Mouse (Mus musculus) embryonic fibroblast, embryonic 13.5 days (primary cell): ENCODE results near the gene 1500009L16Rik. TPM values are rescaled to one million over a fixed set of nuclear protein-coding genes. Genes with fewer than 3 reads are reported as not detected.

Experiments used
- H3K27ac ChIP-seq: 2 replicates; pipeline ENCODE4 v1.5.1; 2012; ENCODE audit warnings: low read length, control low read depth, inconsistent platforms; ENCODE audit not compliant: insufficient read depth
- H3K4me1 ChIP-seq: 2 replicates; pipeline ENCODE4 v1.6.1; 2011; ENCODE audit warnings: low read length; ENCODE audit not compliant: control insufficient read depth, insufficient read depth
- H3K4me3 ChIP-seq: 2 replicates; pipeline ENCODE4 v1.5.1; 2011; ENCODE audit warnings: mild to moderate bottlenecking, control low read depth, low read length; ENCODE audit not compliant: insufficient read depth
- CTCF ChIP-seq: IDR thresholded peaks from 2 replicates; pipeline ENCODE4 v1.5.1; 2011; ENCODE audit warnings: mild to moderate bottlenecking, control low read depth, low read length, moderate library complexity, borderline replicate concordance; ENCODE audit not compliant: insufficient read depth
- POLR2A ChIP-seq: IDR thresholded peaks from 2 replicates; pipeline ENCODE4 v1.6.1; 2011; ENCODE audit warnings: low read depth, mild to moderate bottlenecking, control low read depth, low read length, moderate library complexity
- polyA plus RNA-seq: library from polyadenylated mRNA; stranded (reverse); fragments of >200 nt; gene quantifications from 2 replicates; pipeline ENCODE4 v1.2.4, GENCODE M21; 2011; ENCODE audit warnings: low read depth; ENCODE audit not compliant: missing spikeins, insufficient read length

Gene 1500009L16Rik
- polyA plus RNA-seq, 1 experiment: 12.9 TPM

DNA sequence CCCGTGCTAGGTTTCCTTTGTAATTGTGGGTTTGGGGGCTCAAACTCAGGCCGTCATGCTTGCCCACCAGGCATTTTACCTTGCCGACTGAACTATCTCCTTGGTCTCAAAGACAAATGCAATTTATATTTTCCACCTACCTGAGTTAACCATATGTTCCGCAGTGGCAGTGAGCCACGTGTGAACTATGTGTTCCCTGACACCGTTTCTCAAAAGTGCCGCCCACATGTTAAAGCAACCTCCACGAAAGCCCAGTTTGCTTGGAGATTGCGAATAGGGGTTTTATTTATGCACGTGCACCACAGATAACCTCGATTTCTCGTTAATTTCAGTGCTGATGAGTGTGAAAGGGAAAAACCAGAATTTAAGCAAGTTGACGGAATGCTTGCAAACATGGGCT, 36.1 kb downstream of the 1500009L16Rik start:
- Histone ChIP-seq H3K27ac (no peak overlapping the region), H3K4me3 (no peak overlapping the region), H3K4me1 (peaks cover 5% of the 10 kb centered on the region; the same call in 1 of the 2 replicates)
- no peak for TF ChIP-seq POLR2A
- TF ChIP-seq CTCF: no peak

DNA sequence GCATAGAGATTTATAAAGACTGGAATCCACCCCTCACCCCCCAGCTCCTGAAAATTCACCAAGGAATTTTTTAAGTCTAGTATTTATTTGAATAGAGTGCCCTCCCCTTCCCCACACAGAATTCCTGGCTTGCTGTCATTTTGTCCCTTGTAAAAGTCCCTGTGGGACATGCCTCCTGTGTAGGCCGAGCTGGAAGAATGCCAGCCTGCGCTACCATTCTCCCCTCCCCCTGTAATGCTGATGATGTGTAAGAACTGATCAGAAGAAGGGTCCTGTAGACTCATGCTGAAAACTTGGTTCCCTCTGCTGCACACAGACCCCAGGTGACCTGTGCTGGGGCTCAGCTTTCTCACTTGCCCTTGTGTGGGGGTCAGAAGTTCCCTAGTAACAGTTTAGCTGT, 37.9 kb downstream of the 1500009L16Rik start:
- no peak overlapping the region for H3K4me3 ChIP-seq

DNA sequence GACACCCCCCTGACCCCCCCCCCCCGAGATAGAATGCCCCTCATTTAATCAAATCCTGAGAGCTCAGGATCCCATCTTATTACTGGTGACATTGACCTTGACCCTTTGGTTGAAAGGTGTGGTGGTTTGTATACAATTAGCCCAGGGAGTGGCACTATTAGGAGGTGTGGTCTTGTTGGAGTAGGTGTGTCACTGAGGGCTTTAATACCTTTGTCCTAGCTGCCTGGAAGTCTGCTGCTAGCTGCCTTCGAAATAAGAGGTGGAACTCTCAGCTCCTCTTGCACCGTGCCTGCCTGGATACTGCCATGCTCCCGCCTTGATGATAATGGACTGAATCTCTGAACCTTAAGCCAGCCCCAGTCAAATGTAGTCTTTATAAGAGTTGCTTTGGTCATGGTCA, 41.2 kb downstream of the 1500009L16Rik start:
- Histone ChIP-seq H3K4me1 (peaks cover 5% of the 10 kb centered on the region; the same call in 1 of the 2 replicates), H3K4me3 (no peak overlapping the region), H3K27ac (no peak overlapping the region)
- TF ChIP-seq POLR2A: no peak
- no peak for TF ChIP-seq CTCF

More for the DNA sequence above, 37.9 kb downstream of the 1500009L16Rik start:
- H3K4me1 ChIP-seq: peaks cover 5% of the 10 kb centered on the region; the same call in 1 of the 2 replicates
- TF ChIP-seq CTCF (no peak), POLR2A (no peak)
- no peak overlapping the region for H3K27ac ChIP-seq

DNA sequence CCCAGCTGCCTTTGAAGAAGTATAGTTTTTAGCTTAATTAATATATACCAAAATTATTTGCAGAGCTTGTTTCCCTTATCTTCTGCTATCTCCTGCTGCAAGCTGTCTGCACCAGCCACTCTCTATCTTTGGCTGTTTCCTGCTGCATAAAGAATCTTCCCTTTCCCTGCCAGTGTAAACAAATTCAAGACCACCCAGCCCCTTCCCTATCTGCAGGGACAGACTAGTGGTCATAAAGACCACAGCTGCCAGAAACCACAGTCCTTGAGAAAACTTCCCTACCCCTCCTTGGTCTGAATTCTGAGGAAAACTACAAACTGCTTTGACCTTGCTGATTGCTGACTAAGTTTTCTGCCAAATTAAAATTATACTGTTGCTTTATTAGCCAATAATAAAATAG, 44.2 kb downstream of the 1500009L16Rik start:
- TF ChIP-seq CTCF (no peak), POLR2A (no peak)
- H3K27ac ChIP-seq: no peak overlapping the region
- H3K4me3 ChIP-seq: no peak overlapping the region
- no peaks in the 10 kb centered on the region for H3K4me1 ChIP-seq

DNA sequence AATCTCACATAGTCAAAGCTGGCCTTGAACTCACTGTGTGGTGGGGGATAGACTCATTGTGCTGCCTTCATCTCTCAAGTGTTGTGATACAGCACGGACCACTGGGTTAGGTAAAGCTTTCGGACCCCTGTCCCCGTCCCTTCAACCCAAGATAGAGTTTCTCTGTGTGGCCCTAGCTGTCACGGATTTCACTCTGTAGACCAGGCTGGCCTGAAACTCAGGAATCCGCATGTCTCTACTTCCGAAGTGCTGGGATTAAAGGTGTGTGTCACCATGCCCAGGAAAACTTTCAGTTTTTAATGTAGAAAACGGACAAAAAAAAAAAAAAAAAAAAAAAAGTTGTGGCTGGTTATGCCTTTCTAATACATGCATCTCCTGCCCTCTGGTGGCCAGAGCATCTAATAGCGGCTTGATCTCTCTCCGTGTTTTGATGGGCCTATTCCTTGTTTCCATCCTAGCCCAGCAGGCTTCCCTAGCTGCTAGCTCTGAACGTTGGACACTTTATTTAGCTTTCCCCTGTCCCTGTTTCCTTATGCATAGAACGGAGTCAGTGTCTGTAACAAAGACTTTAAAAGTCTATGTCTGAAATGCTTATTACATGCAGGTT, 53.7 kb downstream of the 1500009L16Rik start:
- Histone ChIP-seq H3K27ac (no peak overlapping the region), H3K4me3 (no peak overlapping the region), H3K4me1 (no peaks in the 10 kb centered on the region)
- no peak for TF ChIP-seq POLR2A
- peak; percentile 35; the same call in 1 of the 2 replicates for TF ChIP-seq CTCF

DNA sequence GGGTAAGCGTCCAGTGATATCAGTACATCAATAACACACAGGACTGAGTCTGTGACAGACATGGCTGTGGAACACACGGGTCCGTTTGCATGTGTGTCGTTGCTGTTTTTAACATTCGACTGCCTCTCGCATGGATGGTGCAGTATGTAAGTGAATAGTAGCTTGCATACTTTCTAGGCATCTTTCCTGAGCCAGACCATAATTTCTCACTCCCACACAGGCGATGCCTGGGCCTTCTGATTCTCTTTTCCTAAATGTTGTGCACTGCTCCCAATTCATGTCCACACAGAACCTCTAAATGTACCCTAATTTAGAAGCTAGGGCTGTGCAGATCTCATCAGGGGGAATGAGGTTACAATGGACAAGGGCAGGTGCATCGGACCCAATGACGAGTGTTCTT, 54.6 kb downstream of the 1500009L16Rik start:
- H3K4me3 ChIP-seq: no peak overlapping the region
- no peak overlapping the region for H3K27ac ChIP-seq
- no peaks in the 10 kb centered on the region for H3K4me1 ChIP-seq
- no peak for TF ChIP-seq POLR2A
- no peak for TF ChIP-seq CTCF

DNA sequence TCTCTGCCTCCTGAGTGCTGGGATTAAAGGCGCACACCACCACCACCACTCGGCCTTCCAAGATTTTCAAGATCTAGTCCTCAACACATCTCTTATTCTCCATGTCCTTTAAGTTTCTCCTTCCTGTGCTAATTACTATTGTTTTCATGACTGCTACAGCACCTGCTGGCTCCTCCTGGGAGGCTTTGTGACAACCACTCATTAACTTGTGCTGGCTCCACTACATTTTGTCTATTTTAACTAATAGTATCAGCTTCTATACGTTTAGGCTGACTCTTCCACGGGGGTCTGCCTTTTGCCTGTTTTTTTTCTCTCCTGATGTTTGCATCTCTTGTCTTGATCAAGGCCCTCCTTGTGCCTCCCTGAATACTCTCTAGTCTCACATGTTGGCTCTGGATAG, 59.2 kb downstream of the 1500009L16Rik start:
- H3K27ac ChIP-seq: no peak overlapping the region
- no peak for TF ChIP-seq POLR2A
- no peak for TF ChIP-seq CTCF
- no peaks in the 10 kb centered on the region for H3K4me1 ChIP-seq
- H3K4me3 ChIP-seq: no peak overlapping the region

DNA sequence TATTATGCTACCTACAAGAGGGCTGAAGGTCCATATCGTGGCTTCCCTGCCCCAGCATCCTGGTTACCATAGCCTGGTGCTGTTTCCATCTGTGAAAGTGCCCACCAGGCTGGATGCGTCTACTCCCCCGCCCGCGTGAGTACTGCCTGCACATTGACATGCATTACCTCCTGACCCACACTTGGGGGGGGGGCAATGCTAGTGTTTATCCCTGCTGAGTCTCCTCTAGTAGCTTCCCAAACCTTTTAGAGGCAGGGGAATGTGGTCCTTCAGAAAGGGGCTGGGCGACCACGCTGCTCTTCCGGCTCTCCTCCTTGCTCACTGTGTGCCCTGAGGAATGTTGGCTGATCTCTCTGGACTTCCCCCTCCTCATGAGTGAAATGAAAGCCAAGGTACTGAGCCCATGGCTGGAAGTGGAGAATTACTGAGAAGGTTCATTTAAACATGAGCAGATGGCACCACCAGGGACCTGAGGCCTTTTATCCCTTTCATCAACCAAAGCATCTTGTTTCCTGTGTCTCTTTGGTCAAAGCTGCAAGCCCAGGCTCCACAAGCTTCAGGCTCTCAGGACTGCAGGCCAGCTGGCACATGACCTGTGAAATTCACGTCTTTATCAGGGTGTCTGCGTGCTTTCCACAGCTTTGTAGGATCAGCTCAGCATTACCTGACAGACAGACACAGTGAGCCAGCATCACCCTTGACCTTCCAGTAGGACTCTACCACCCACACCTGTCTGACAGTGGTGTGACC, 59.9 kb downstream of the 1500009L16Rik start:
- H3K4me3 ChIP-seq: no peak overlapping the region
- no peaks in the 10 kb centered on the region for H3K4me1 ChIP-seq
- TF ChIP-seq CTCF: no peak
- no peak for TF ChIP-seq POLR2A
- no peak overlapping the region for H3K27ac ChIP-seq

DNA sequence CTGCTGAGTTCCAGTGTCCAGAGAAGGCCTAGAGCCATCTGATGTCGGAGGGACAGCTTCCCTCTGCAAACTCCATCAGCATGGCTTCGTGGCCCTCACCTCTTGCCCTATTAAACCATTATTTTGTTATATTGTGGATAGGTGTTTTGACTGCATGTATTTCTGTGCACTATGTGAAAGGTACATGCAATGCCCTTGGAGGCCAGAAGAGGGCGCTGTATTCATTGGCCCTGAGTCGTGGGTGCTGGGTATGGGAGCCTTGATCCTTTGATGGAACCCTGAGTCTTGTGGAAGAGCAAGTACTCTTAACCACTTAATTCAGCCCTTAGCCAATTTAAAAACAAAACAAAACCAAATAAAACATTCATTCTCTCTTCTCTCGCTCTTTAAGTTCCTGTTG, 62.3 kb downstream of the 1500009L16Rik start:
- peak; percentile 60; the same call in 1 of the 2 replicates for TF ChIP-seq CTCF
- TF ChIP-seq POLR2A: no peak
- Histone ChIP-seq H3K27ac (no peak overlapping the region), H3K4me1 (no peaks in the 10 kb centered on the region), H3K4me3 (no peak overlapping the region)
